Mouse (Mus musculus) frontal cortex, postnatal 25 days (tissue): ENCODE measurements around the gene Smim24.

ENCODE experiments used
- DNase-seq, 2 experiments: peaks; one replicate each; pipeline ENCODE4 v3.0.0; 2022; ENCODE audit warnings: low spot score in 2 of 2

Smim24 gene

DNA sequence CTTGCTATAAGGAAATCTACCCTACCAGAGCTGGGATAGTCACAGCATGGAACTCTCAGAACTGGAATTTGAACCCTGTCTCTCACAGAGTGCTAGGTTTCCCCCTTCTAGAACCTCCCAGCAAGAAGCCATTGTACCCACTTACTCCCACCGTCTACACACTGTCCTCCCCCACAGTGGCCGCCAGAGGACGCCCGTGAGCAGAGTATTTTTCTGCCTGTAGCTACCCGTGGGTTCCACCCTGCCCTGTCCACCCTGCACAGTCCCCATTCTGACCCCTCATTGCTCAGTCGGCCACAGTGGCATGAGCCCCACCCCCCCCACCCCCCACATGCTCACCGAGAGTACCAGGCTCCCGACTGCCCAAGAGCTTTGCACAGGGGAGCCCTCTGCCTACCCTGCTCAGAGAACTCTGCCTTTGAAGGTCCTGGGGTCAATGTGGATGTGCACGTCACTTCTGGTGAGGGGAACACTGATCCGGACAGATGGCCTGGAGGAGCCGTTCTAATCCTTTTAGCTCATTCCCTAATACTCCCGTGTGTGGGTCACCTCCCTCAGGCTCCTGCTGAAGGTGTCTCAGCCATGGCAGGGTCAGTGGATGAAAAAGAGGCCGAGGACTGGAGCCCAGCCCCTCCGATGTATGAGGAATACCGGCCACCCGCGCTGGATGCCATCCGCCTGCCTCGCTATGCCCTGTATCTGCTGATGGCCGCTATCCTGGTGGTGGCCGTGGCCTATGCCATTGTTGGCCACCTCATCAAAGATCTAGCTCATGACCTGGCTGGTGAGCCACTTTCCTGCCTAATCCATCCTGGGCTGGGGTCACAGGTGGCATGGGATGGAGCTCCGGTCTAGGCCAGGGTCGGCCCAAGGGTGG, 2.8 kb upstream of the Smim24 start:
- DNase-seq = peak in 1 of 2 experiments; percentile 75

DNA sequence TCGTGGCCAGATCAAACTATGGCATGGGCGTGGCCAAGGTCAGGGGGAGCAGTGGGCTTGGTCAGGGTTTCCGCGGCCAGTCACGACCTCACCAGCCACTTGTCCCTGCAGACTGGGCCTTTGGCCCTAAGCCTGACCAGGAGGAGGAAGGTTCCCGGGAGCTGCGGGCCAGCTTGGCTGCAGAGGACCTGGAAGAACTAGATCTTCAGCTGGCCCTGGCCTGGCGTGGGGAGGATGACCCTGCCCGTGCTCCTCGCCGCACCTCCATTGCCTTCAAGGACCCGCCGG, 2.2 kb upstream of the Smim24 start:
- DNase-seq = no peak

DNA sequence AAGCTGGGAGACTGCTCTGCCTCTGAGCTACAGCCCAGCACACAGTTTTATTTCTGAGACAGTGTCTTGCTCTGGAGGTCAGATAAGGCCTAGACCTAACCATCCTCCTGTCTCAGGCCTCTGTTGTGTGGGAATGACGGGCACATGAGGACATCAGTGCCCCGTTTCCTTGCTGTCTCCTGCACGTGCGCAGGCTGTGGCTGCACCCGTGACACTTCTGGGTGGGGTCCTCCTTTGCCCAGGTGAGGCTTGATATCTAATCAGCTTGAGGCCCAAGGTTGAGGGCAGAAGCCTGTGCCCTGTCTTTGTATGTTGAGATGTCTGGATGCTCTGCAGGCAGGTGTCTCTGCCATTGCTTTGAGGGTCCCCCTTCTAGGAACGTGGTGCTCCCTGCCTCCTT, 581 bp upstream of the Smim24 start:
- DNase-seq = no peak

DNA sequence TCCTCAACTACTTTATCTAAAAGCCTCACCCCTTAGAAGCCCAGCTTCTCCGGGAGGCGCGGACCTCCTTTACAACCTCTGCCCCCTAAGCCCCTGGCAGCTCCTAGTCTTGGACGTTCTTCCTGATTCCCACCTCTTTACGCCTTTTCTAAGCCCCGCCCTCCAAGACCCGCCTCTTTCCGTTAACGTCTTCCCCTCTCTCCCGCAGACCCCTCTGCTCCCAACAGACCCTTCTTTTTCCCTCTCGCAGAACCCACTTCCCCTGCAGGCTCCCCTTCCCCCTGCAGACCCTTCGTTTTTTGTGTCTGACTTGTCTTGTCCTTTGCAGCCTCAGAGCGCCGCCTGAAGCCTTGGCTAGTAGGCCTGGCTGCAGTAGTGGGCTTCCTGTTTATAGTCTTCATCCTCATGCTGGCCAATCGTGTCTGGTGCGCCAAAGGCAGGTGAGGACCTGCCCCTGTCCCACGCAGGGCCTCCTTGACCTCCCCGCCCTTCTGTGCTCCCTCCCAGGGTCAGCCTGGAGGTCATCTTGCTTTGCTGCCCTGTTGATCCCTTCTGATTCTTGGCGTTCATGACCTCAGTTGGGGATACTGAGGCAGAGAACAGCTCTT, 709 bp downstream of the Smim24 start:
- no peak for DNase-seq

DNA sequence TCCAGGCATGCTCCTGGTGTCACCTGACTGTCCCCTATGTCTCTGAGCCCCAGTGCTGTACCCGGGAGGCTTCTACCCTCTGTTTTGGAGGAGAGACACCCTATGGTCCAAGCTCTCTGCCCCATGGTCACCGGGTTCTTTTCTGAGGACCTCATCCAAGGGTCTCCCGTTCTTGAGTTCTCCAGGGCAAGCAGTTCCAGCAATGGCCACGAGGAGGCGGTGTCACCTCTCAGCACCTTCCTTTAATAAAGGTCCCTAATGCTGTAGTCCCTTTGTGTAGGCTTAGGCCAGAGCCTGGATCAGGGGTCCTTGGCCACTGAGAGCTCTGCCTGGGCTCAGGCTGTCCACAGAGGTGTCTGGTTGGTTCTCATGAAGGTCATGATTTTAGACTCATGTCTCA, 2.3 kb downstream of the Smim24 start:
- DNase-seq = peak; percentile 65 to 74

DNA sequence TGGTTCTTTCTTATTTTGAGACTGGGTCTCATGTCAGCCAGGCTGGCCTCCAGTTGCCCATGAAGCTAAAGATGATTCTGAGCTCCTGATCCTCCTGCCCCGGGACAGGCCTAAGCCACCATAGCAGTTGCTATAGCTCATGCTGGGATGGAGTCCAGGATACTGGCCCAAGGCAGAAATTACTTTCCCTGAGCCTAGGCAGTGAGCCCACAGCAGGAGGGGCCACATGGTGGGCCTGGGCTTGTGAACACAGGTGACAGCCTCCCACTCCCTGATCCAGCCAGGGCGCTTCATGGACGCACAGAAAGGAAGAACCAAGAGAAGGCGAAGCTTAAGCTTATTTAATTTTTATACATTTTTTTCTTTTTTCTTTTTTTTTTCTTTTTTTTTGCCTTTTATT, 3.0 kb downstream of the Smim24 start:
- no peak for DNase-seq

DNA sequence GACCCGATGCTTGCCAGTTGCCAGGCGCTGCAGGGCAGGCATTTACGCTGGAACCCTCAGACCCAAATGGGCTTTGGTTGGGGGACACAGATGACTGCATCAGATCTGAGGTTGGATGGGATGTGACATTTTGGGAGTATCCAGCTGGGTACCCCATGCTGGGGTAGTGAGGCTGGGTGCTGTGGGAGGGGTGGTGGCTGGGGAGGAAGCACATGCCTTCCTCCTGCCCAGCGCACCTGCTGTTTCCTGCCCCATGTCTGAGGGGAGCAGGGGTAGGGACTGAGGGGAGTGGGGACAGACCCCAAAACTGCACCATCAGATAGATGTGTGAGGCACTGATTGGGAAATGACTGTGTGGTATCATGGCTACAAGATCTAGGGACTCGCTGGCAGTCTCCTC, 3.9 kb downstream of the Smim24 start:
- no peak for DNase-seq

DNA sequence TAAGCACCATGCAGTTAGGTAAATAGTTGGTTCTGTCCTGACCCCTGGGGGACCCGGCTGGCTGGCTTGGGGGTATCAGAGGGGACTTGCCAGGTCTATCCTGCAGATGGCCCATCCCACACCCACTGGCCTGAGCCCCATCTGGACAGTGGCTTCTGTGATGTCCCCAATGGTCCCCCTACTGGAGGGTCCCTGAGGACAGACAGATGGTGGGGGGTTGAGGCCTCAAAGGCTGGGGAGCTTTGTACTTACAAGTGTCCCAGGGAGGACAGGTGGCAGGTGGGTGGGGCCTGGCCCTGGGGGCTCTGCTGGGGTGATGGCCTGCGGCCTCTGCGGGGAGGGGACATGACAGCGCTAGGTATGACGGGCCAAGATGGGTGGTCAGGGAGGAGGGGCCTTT, 6.4 kb downstream of the Smim24 start:
- DNase-seq = no peak

DNA sequence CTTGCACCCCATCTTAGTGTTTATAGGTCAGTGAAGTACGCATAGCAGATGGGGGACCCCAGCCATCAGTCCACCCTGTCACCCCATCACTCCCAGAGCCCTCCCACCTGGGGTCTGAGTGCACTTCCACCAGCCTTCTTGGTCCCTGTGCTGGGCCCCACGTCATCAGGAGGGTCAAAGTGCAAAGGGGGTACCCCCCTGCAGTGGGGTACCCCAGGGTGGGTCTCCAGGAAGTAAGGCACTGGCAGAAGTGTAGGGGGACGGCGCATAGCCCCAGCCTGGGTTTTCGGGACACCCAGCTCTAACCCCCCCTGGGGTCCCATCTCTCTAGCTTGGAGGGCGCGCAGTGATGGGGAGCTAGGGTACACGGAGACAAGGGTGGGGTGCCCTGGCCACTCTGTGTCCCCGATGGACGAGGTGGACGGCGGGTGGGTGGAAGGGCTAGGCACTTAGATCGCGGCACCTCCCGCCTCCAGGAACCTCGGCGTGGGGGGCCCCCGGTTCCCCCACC, 7.0 kb downstream of the Smim24 start:
- DNase-seq = no peak

DNA sequence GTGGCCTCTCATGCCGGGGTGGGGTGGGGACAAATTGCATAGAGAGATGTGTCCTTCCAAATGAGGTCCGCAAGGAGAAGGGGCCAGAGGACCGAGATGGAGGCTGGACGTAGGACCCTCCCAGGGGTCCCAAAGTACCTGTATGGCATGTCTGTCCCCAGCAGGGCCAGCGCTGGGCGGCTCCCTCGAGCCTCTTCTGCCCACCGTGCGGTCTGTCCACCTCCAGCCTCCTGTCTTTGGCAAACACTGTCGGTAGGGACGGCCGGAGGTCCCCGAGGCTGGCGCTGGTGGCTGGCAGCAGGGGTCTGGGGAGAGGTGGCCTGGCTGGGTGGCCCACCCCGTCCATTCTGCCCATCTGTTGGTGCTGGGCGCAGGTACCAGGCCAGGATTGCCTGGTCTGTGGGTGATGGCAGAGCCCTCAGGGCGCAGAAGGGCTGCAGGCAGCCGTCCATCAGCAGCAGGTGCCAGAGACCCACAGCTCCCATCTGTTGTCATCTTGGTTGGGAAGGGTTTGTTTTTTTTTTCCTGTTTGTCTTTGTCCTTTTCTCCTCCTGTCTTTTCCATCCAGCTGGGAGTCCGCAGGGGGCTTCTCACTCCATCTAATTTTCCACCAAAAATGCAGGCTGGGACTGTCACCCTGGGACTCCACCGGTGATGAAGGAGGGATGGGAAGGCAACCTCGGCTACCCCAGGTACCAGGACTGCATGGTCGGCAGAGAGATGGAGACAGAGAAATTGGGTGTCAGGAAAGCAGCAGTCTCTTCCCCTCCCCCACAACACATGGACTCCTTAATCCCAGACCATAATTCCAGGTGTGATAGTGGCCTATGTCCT, 7.7 kb downstream of the Smim24 start:
- DNase-seq = no peak

DNA sequence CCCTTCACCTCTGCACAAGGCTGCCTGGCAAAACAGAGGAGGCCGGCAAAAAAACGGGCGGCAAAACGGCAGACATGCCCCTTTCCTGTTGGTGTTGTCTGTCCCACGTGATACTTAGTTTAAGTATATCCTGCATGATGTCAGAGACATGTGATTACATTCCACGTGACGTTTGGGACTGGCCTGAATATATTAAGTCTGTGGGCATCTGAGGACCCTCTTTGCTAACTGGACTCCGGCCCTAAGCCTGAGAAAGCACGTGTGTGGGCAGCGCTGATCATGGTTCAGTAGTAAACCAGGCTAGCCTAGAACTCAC, 8.3 kb downstream of the Smim24 start:
- DNase-seq = no peak

DNA sequence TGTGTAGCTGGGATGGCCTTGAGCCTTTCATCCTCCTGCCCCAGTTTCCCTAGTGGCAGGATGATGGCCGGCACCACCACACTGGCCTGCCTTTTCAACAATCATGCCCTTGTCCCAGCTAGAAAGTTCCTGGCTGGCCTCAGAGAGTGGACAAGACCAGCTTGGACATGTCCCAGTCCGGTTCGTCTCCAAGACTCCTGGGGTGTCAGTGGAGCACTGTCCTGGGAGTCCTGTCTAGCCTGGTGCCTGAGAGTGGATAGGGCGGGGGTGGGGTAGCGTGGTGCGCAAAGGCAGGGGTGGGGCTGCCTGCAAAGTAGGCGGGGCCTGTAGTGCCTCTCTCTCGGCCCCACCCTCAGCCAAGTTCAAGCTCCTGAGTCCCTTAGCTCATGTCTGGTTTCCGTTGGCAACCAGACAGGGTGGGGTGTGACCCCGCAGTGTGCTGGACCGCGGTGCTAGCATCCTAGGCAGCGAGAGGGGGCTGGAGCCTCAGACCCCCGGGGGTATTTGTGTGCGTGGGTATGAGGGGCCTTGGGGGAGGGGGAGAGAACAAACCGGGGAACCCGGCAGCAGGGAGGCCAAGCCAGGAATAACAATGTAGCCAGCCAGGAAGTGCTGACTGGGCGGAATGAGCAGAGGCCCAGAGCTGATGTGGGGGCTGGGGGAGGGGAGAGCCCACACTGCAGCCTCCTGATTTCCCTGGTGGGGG, 8.8 kb downstream of the Smim24 start:
- no peak for DNase-seq

DNA sequence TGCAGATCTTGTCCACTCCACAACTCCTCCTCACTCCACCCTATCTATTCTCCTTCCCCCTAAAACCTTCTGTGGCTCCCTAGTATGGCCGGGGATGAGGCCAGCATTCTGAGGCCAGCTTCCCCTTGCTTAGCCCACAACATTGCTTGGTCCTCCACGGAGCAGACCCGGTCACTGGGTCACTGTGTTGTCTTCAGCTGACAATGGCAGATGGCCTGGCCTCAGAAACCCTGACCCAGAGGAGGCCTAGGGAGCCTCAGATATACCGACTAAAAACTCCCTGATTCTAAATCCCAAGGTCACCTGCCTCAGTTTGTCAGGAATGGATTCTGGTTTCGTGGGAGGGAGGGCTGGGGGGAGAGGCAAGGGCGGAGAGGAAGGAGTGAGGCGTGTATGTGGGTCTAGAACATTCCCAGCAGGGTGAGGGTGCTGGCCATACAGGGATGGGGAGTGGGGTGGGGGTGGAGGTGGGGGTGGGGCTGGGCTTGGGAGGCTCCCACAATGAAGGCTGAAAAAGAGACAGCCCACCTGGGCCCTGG, 9.4 kb downstream of the Smim24 start:
- DNase-seq = no peak

DNA sequence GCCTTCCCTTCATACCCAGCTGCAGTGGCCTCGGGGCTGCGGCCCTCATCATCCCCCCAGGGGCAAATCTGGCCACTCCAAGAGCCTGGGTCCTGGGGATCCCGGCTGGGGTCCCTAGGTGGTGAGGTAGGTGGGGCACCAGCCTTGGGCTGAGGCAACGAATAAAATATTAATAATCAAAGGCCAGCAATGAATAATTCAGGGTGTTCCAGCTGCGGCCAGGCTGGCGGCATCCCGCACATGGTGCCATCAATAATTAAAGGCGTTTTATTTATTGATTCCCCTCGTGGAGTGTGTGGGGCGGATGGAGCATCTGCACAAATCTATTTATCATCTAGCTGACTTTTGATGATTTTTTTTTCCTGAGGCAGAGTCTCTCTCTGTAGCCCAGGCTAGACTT, 10.7 kb downstream of the Smim24 start:
- DNase-seq = no peak

DNA sequence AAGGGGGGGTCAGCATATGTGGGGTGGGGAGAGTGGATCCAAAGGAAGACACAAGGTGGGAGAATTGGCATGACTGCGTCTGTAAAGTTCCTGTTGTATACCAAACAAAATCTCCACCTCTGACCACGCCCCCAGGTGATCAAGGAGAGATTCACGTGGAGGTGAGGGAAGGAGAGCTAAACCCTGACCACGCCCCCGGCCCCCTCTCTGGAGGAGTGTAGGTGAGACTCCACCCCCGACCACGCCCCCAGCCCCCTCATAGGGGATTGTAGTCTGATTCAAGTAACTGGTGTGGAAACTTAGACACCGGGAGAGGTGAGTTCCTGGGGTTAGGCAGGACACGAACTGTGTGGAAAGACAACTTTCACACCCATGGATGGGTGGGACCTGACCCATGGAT, 11.2 kb downstream of the Smim24 start:
- no peak for DNase-seq

DNA sequence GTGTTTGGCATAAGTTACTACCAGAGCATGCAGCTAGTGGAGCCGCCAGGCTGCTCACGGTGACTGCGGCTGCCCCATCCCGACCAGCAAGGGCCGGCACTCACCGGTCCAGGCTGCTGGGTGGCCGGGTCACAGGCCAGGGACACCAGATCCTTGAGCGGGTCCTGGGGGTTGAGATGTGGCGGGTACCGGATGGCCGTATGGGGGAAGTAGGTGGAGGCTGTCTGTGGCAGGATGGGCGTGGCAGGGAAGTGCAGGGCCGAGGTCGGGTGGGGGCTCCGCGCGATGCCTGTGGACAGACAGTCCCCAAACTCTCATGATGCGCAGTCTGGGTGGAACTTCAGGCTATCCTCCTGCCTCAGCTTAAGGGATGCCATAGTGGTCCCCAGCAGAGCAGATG, 11.9 kb downstream of the Smim24 start:
- DNase-seq = no peak

DNA sequence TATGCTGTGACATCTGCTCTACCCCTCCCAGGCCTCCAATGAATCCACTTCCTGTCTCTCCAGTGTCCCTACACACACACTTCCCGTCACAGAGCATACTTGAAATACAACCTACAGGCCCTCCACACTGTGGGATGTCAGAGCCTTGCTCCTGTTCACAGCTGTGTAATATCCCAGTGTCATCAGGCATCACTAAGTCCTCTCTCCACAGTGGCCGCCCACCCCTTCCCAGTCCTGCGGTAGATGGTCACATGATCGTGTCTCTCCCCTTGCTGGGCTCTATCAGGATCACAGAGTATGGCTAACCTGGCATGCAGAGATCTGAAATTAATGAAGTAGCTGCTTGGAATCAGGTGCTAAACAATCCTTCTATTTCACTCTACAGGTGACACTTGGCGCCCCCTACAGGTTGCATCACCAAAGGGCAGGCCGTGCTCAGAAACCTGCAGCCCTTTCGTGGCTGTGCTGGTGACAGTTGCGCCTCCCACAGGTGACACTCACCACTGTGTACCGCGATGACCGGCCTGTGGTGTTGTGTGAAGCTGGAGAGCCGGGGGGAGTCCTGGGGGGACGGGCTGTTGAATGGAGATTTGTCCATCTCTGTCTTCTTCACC, 12.8 kb downstream of the Smim24 start:
- no peak for DNase-seq

DNA sequence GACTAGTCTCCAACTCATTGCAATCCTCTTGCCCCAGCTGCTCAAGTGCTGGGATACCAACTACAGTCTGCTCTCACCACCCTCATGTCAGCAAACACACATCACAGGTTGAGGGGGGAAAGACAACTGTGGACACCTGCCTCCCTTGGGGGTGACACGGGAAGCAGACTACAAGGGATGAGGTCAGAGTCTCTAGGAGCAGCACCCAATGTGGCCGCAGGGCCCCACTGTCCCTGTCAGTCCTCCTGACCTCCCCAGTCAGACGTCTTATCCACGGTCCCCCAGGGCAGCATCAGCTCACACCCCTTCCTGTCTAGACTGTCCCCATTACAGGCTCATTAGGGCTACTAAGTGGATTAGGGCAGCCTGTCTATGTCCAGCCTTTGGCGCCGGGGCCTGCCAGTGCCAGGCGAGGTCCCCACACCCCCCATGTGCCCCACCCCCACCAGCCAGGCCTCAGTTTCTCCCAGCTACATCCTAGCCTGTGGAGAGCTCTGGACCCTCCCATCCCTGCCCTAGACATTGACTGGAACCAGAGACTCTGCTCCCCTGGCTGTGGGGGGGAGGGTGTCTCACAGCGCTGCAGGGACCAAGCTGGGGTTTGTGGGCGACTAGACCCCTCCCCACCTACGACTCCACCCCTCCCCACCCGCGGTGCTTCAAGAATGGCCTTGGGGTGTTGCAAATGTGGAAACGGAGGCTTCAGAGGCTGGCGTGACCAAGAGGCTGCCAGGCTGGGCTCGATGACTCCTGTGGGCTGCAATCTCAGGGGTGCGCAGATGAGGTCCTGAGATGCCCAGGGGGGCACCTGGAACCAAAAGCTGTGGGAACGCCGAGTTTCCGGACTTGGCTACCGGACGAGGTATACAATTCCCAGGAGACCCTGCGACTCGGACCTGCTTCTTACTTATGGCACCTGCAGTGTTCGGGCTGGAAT, 13.9 kb downstream of the Smim24 start:
- DNase-seq = no peak

DNA sequence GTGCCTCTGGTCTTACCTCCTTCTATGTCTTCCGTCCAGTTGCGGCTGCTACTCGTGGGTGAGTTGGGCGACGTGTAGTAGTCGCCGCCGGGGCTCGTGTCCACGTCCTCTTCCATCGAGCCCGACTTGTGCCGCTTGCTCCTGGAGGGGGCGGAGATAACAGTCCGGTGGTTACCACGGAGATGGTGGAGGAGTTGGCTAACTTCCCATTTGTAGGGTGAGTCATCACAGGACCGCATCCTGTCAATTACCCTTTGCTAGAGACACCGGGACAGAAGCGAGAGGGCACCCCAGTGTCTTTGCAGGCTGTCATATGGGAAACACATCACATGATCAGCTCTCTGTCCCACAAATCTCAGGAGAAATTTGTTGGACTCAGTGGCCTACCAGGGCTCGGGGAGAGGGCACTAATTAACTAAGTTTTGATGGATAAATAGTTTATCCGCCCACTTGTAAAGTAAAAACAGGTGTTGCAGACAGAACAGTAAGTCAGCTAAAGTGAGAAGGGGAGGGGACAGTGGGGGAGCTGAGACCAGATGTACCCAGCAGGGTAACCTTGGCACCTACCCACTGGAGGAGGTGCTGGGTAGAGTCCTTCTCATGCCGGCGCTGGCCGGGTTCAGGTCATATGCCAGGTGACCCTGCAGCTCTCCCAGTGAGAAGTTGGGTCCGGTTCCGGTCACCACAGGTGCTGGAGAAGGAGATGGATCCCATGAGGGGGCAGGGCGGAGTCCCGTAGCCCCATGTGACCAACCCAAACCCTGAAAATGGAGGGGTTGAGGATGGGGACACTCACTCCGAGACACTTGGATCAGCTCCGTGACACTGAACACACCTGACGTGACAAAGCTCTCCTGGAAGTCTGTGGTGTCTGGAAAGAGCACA, 14.9 kb downstream of the Smim24 start:
- peak in 1 of 2 experiments; percentile 54 for DNase-seq

DNA sequence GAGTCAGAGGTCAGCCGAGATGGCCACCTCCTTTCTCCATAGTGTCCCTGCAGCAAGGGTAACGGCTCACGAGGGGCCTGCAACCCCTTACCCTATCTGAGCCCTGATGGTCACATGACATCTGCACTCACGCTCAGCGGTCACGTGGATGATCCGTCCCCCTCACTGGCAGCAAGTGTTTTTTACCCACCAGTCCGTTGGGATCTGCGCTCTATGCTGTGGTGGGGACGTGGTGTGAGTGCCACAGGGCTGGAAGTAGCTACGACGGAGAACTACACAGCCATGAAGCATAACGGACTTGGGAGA, 15.5 kb downstream of the Smim24 start:
- no peak for DNase-seq
